Mouse (Mus musculus) bone marrow, adult 2 months (tissue): Measurements from ENCODE around the gene Atf6b.

Source experiments
- CTCF ChIP-seq: fragments of 200-500 bp; IDR thresholded peaks from 2 replicates; pipeline ENCODE4 v1.5.1; 2011; ENCODE audit warnings: low read length, control low read depth; ENCODE audit not compliant: control insufficient read depth, insufficient read depth
- POLR2A ChIP-seq: fragments of 200-500 bp; IDR thresholded peaks from 2 replicates; pipeline ENCODE4 v1.6.1; 2011; ENCODE audit warnings: low read depth, mild to moderate bottlenecking, control low read depth, low read length, borderline replicate concordance; ENCODE audit not compliant: control insufficient read depth

GRCm38 (mm10) chr17:34654392-34654791, 7.4 kb downstream of the Atf6b start:
- TF ChIP-seq POLR2A (no peak; the same call in 1 of the 2 replicates), CTCF (no peak)
